Mouse (Mus musculus): ENCODE results near the gene Stat6. TPM values are rescaled to one million over a fixed set of nuclear protein-coding genes. Genes with fewer than 3 reads are reported as not detected.
A peak's percentile ranks its signal among the peaks of the same experiment; 100 is the strongest.

Gene Stat6
- polyA plus RNA-seq, 1 experiment from 2014 or later: 2.7 TPM

DNA sequence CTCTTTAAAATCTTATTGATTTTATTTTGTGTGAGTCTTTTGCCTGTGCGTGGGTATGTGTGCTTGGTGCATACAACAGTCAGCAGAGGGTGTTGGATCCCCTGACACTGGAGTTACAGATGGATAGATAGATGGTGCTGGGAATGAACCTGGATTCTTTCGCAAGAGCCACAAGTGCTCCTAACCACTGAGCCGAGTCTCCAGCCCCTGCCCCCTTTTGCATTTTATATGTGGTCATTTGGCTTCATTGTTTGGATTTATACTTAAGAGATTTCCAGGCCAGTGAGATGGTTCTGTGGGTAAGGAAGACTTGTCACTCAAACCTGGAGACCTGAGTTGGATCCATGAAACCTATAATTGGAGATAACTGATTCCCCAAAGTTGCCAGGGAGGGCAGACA is 37.1 kb downstream of the Stat6 start:
- Histone ChIP-seq H3K9me3 (replicated peaks) (no peaks in the 10 kb centered on the region; the same call in 1 of the 2 replicates), H3K36me3 (ENCODE audit: poor library complexity, severe bottlenecking) (no peaks in the 10 kb centered on the region), H3K4me1 (peaks cover 25% of the 10 kb centered on the region), H3K9ac (no peak overlapping the region), H3K27me3 (no peaks in the 10 kb centered on the region), H3K4me2 (no peak overlapping the region), H3K27ac (no peak overlapping the region), H3K4me3 (no peak overlapping the region)
- no peak for ATAC-seq
- WGBS: 92% methylated on average over 3 of the region's 3 CpGs

DNA sequence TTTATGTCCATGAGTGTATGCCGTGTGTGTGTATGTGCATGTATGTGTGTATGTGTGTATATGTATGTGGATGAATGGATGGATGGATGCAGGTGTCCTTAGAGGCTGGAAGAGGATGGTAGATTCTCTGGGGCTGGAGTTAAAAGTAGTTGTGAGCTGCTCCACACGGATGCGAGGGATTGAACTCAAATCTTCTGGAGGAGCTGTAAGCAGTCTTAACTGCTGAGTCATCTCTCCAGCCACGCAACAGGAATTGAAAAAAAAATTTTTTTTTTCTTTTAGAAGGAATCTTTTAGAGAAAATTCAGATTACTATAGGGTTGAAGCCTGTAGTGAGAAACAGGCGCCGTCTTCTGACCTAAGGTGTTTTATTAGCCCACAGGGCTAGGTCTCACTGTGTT is 40.1 kb downstream of the Stat6 start:
- H3K9me3 ChIP-seq (replicated peaks): no peaks in the 10 kb centered on the region
- H3K9ac ChIP-seq: no peak overlapping the region
- WGBS: 94% methylated on average over 6 of the region's 6 CpGs
- no peak overlapping the region for H3K4me3 ChIP-seq
- H3K4me2 ChIP-seq: no peak overlapping the region
- H3K27me3 ChIP-seq: no peaks in the 10 kb centered on the region
- H3K4me1 ChIP-seq: peaks cover 15% of the 10 kb centered on the region
- H3K27ac ChIP-seq: no peak overlapping the region
- no peak for ATAC-seq
- no peaks in the 10 kb centered on the region for H3K36me3 ChIP-seq (ENCODE audit: poor library complexity, severe bottlenecking)

DNA sequence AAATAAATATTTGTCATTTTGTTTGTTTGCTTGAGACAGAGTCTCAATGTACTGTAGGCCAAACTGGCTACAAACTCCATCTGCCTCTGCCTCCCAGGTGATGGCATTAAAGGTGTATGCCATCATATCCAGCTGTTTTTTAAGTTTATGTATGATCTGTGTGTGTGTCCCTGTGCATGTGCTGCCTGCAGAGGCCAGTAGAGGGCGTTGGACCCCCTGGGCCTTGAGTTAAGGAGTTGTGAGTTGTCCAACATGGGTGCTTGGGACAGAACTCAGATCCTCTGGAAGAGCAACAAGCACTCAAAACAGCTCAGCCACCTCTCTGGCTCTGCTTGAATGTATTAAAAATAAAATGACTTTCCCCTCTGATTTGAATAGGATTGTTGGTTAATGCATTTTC is 48.3 kb downstream of the Stat6 start:
- H3K36me3 ChIP-seq (ENCODE audit: poor library complexity, severe bottlenecking): peaks cover 54% of the 10 kb centered on the region
- WGBS: 33% methylated on average over 1 of the region's 1 CpGs

DNA sequence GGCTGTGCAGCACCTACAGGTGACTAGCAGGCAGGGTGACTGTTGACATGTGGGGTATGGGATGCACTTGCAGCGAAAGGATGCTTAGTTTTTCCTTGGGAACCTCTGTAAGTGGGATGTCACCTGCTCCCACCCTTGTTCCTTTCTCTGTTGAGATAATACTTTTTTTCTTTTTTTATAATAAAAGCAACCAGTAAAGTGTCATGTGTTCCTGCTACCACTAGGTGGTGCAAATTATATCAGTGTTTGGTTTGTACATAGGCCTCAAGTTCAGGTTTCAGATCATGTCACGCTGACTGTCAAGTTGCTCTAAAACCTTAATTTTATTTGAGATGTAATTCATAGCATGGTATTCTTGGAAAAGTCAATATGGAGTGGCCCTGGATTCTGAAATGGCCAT is 51.9 kb downstream of the Stat6 start:
- H3K4me3 ChIP-seq: no peak overlapping the region
- H3K36me3 ChIP-seq (ENCODE audit: poor library complexity, severe bottlenecking): peaks cover 74% of the 10 kb centered on the region
- peak; percentile 33; the same call in 1 of the 2 replicates for ATAC-seq
- no peak overlapping the region for H3K4me2 ChIP-seq
- no peaks in the 10 kb centered on the region for H3K27me3 ChIP-seq
- H3K4me1 ChIP-seq: no peaks in the 10 kb centered on the region
- 60% methylated on average over 2 of the region's 2 CpGs for WGBS
- no peak overlapping the region for H3K9ac ChIP-seq
- no peaks in the 10 kb centered on the region for H3K9me3 ChIP-seq (replicated peaks)
- H3K27ac ChIP-seq: no peak overlapping the region

More for the DNA sequence above, 48.3 kb downstream of the Stat6 start:
- Histone ChIP-seq H3K4me3 (no peak overlapping the region), H3K9me3 (replicated peaks) (no peaks in the 10 kb centered on the region), H3K27ac (no peak overlapping the region), H3K9ac (no peak overlapping the region), H3K4me1 (no peaks in the 10 kb centered on the region), H3K4me2 (no peak overlapping the region), H3K27me3 (no peaks in the 10 kb centered on the region)
- ATAC-seq: no peak

DNA sequence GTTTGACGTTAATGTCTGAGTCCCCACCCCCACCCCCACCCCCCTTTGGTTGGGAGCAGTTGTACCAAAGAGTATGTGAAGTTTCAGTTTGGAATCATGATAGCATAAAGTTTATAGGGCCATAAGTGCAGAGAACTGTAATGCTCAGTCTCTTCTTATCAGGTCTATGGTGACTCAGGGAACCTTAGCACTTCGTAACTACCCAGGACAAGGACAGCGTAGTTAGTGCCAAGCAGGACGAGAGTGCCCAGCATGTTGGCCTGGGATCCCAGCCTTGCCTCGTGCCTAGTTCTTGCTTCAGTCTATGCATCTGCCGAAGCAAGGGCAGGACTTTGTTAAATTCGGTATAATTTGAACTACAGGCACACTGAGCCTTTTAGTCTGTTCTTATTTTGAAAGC is 53.0 kb downstream of the Stat6 start:
- H3K27ac ChIP-seq: no peak overlapping the region
- H3K4me2 ChIP-seq: no peak overlapping the region
- no peak for ATAC-seq
- H3K9ac ChIP-seq: no peak overlapping the region
- H3K4me3 ChIP-seq: no peak overlapping the region
- H3K4me1 ChIP-seq: no peaks in the 10 kb centered on the region
- 94% methylated on average over 7 of the region's 7 CpGs for WGBS
- no peaks in the 10 kb centered on the region for H3K9me3 ChIP-seq (replicated peaks)
- H3K27me3 ChIP-seq: no peaks in the 10 kb centered on the region
- H3K36me3 ChIP-seq (ENCODE audit: poor library complexity, severe bottlenecking): peaks cover 71% of the 10 kb centered on the region

DNA sequence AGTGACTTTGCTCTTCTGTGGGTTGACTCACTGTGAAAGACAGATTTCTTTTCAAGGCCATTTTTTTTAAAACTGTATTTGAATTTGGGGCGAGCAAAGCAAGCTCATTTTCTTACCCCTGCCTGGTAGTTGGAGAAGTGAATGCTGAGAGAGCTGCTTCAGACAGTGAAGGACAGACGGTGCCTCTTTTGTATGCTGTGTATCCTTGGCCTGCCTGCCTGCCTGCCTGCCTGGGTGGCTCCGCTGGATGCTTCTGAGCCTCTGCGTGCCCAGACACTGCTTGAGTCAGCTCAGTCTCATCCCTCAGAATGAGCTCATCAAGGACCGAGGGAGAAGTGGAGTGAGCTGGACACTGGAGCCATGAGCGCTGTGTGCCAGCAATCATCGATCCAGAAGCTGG is 56.2 kb downstream of the Stat6 start:
- H3K4me1 ChIP-seq: no peaks in the 10 kb centered on the region
- H3K9me3 ChIP-seq (replicated peaks): no peaks in the 10 kb centered on the region
- WGBS: 88% methylated on average over 7 of the region's 7 CpGs
- no peaks in the 10 kb centered on the region for H3K27me3 ChIP-seq
- H3K4me2 ChIP-seq: no peak overlapping the region
- peaks cover 47% of the 10 kb centered on the region for H3K36me3 ChIP-seq (ENCODE audit: poor library complexity, severe bottlenecking)
- no peak for ATAC-seq
- no peak overlapping the region for H3K27ac ChIP-seq
- H3K4me3 ChIP-seq: no peak overlapping the region
- no peak overlapping the region for H3K9ac ChIP-seq

DNA sequence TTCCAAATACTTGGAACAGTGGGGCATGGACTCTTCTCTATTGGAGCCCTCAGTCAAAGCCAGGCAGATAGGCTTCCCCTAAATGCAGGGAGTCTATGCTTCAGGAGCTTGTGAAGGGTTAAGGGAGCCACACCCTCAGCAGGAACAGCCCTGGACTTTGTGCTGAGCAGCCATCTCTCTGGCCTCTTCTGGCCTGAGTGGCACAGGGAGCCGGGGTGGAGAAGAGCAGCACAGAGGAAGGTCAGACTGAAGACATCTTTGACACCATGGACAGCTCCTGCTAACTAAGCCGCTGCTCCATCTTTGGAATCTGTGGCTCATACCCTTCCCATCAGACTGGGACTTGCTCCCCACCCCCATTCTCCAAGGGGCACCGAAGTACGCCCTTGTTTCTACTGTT is 60.5 kb downstream of the Stat6 start:
- Histone ChIP-seq H3K4me1 (no peaks in the 10 kb centered on the region), H3K4me2 (no peak overlapping the region), H3K27me3 (no peaks in the 10 kb centered on the region), H3K9me3 (replicated peaks) (no peaks in the 10 kb centered on the region), H3K27ac (no peak overlapping the region), H3K9ac (no peak overlapping the region), H3K4me3 (no peak overlapping the region), H3K36me3 (ENCODE audit: poor library complexity, severe bottlenecking) (peaks cover 15% of the 10 kb centered on the region)
- WGBS: 56% methylated on average over 4 of the region's 4 CpGs
- no peak for ATAC-seq

DNA sequence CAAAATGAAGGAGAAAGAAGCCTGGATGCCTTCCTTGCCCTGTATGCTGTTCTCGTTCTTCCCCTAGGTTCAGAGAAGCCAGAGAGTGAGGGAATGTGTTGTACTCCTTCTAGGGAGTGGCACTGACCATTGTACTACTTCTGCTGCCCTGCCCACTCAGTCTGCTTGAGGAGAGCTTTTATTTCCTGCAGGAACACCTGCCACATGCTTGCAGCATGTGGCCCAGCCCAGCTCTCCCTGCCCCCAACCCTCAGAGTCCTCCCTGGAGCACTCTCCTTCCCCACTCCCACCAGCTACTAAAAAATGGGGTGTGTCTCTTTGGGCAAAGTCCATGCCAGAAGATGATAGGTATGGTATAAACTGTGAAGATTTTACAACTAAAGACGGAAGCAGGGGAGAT is 61.5 kb downstream of the Stat6 start:
- Histone ChIP-seq H3K9ac (no peak overlapping the region), H3K4me3 (no peak overlapping the region), H3K4me2 (no peak overlapping the region), H3K27me3 (no peaks in the 10 kb centered on the region), H3K27ac (no peak overlapping the region), H3K36me3 (ENCODE audit: poor library complexity, severe bottlenecking) (peaks cover 5% of the 10 kb centered on the region; the same call in 1 of the 2 replicates), H3K4me1 (no peaks in the 10 kb centered on the region), H3K9me3 (replicated peaks) (no peaks in the 10 kb centered on the region)
- WGBS: 57% methylated on average over 2 of the region's 2 CpGs
- no peak for ATAC-seq

DNA sequence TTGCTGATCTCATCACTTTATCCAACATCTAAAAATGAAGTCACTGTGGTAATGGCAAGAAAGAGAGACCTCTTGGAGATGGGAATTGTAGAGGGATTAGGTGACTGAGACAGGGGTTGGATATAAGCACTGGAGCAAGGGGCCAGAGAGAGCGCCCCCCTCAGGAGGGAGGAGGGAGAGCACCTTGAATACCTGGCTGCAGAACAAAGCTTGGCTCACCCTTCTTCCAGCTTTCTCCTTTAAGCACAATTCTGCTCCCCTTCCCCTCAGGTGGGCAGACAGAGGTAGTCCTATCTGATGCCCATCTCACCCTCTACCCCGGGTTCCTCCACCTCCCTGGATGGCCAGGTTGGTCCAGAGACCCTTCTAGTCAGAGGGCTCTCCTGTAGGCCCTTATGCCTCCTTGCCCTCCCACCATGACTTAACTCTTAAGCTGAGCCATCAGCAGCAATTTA is 62.0 kb downstream of the Stat6 start, which contains the start of gene Myo1a:
Gene Myo1a, plus strand, starts transcription at position 405 of the 455 bp plus-strand sequence.
- Histone ChIP-seq H3K27me3 (no peaks in the 10 kb centered on the region), H3K27ac (no peak within 1 kb of the TSS), H3K9ac (no peak within 1 kb of the TSS), H3K4me2 (no peak within 1 kb of the TSS), H3K36me3 (ENCODE audit: poor library complexity, severe bottlenecking) (0 out of 2 replicates have a peak, but pooled peaks cover 5% of the 10 kb centered on the region), H3K4me3 (no peak within 1 kb of the TSS), H3K9me3 (replicated peaks) (no peaks in the 10 kb centered on the region), H3K4me1 (no peaks in the 10 kb centered on the region)
- ATAC-seq: no peak
- 43% methylated on average over 2 of the region's 2 CpGs for WGBS

DNA sequence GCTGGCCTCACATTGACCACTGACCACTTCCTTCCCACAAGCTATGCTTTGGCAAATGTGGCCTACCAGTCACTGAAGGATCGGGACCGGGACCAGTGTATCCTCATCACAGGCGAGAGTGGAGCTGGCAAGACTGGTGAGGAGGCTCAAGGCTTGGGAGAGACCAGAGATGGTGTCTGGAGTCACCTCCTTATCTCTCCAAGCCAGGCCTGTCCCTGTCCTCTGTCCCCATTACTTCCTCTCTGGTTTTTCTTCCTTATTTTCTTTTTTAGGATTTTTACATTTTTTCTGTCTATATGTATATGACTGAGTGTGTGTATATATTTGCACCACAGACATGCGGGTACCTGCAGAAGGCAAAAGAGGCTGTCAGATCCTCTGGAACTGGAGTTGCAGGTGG is 63.0 kb downstream of the Stat6 start:
- H3K27ac ChIP-seq: no peak overlapping the region
- no peaks in the 10 kb centered on the region for H3K27me3 ChIP-seq
- 87% methylated on average over 4 of the region's 4 CpGs for WGBS
- no peaks in the 10 kb centered on the region for H3K36me3 ChIP-seq (ENCODE audit: poor library complexity, severe bottlenecking)
- no peaks in the 10 kb centered on the region for H3K9me3 ChIP-seq (replicated peaks)
- no peak overlapping the region for H3K4me2 ChIP-seq
- H3K4me3 ChIP-seq: no peak overlapping the region
- no peaks in the 10 kb centered on the region for H3K4me1 ChIP-seq
- ATAC-seq: no peak
- H3K9ac ChIP-seq: no peak overlapping the region

DNA sequence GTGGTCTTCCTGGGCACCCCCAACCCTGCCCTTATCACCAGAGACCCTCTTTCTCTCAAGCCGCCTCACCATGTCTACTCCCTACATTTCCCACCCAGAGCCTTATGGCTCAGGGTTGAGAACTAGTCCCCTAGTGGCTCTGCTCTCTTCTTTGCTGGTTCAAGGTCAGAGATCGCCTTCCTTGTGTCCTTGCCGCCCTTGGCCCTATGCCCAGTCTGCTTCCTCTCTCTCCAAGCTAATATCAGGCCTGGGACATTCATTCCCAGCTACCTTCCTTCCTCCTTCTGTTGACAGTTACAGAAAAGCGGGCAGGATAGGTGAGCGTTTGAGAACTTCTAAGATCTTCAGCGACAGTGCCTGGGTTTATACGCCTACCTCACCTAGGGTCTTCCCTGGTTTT is 64.9 kb downstream of the Stat6 start:
- WGBS: 88% methylated on average over 7 of the region's 7 CpGs
- Histone ChIP-seq H3K4me3 (no peak overlapping the region), H3K27ac (no peak overlapping the region), H3K36me3 (ENCODE audit: poor library complexity, severe bottlenecking) (no peaks in the 10 kb centered on the region), H3K4me1 (no peaks in the 10 kb centered on the region), H3K9me3 (replicated peaks) (no peaks in the 10 kb centered on the region), H3K4me2 (no peak overlapping the region), H3K27me3 (no peaks in the 10 kb centered on the region), H3K9ac (no peak overlapping the region)
- no peak for ATAC-seq

DNA sequence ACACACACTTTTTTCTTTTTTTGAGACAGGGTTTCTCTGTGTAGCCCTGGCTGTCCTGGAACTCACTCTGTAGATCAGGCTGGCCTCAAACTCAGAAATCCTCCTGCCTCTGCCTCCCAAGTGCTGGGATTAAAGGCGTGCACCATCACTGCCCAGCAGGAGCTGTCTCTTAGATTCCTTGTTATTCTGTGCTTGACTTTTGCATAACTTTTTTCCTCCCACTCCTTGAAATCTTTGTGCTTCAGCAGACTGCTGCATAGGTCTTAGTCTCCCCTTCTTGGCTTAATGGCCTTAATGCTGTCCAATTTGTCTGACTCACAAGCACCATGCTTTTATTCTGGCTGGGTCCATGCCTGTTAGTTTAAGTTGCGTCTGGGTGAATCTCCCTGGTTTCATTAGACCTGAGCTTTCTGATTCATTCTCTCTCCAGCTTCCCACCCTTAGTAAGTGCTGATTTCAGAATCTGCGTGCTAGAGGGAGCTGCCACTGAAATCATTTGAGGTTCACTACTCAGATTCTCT is 66.1 kb downstream of the Stat6 start:
- H3K27me3 ChIP-seq: no peaks in the 10 kb centered on the region
- 86% methylated on average over 3 of the region's 3 CpGs for WGBS
- H3K4me2 ChIP-seq: no peak overlapping the region
- no peaks in the 10 kb centered on the region for H3K4me1 ChIP-seq
- no peak overlapping the region for H3K4me3 ChIP-seq
- no peak for ATAC-seq
- H3K36me3 ChIP-seq (ENCODE audit: poor library complexity, severe bottlenecking): no peaks in the 10 kb centered on the region
- H3K9me3 ChIP-seq (replicated peaks): no peaks in the 10 kb centered on the region
- no peak overlapping the region for H3K9ac ChIP-seq
- H3K27ac ChIP-seq: no peak overlapping the region

DNA sequence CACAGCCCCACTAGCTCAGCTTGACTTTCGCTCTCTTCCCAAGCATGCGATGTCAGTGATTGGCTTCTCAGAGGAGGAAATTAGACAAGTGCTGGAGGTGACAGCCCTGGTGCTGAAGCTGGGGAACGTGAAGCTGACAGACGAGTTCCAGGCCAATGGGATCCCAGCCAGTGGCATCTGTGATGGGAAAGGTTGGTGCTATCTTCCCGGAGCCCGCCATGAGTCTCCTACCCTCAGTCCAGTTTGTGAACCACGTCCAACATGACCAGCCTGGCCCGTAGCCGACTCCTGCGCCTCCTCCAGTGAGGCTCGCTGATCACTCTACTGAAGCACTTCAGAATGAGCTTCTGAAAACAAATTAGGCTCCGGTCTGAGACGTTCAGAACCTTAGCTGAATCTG is 67.5 kb downstream of the Stat6 start:
- H3K4me2 ChIP-seq: no peak overlapping the region
- ATAC-seq: no peak
- no peaks in the 10 kb centered on the region for H3K9me3 ChIP-seq (replicated peaks)
- no peak overlapping the region for H3K27ac ChIP-seq
- H3K4me1 ChIP-seq: no peaks in the 10 kb centered on the region
- H3K36me3 ChIP-seq (ENCODE audit: poor library complexity, severe bottlenecking): no peaks in the 10 kb centered on the region
- H3K9ac ChIP-seq: no peak overlapping the region
- no peak overlapping the region for H3K4me3 ChIP-seq
- no peaks in the 10 kb centered on the region for H3K27me3 ChIP-seq
- WGBS: 90% methylated on average over 13 of the region's 13 CpGs

All from forebrain, embryonic 13.5 days (tissue).